Mouse (Mus musculus) kidney, postnatal 0 days (tissue): Measurements from ENCODE around the gene Fgfr2. TPM values are rescaled to one million over a fixed set of nuclear protein-coding genes. Genes with fewer than 3 reads are reported as not detected.
A peak's percentile ranks its signal among the peaks of the same experiment; 100 is the strongest.

Source experiments
- ATAC-seq: fragments of 200-750 bp; cut with Nextera tagmentation; replicated peaks from 2 replicates; pipeline ENCODE4 v1.8.0; 2017; ENCODE audit warnings: low read depth, moderate number of reproducible peaks, moderate TSS enrichment, moderate library complexity; ENCODE audit not compliant: low FRiP score
- DNase-seq: peaks from one replicate; pipeline ENCODE4 v3.0.0-alpha.2; 2016; ENCODE audit warnings: low spot score
- H3K27ac ChIP-seq: fragments of 300-500 bp; sonication (generic); 2 replicates; pipeline ENCODE4 v1.5.1; 2014; ENCODE audit warnings: mild to moderate bottlenecking
- H3K27me3 ChIP-seq: fragments of 300-500 bp; sonication (generic); 2 replicates; pipeline ENCODE4 v1.6.1; 2014; ENCODE audit warnings: low read length, mixed read lengths; ENCODE audit not compliant: insufficient read depth
- H3K36me3 ChIP-seq: fragments of 300-500 bp; sonication (generic); 2 replicates; pipeline ENCODE4 v1.6.1; 2014; ENCODE audit warnings: low read length, mixed read lengths; ENCODE audit not compliant: insufficient read depth
- H3K4me1 ChIP-seq: fragments of 300-500 bp; sonication (generic); replicated peaks from 2 replicates; pipeline ENCODE4 v1.6.1; 2014; ENCODE audit warnings: antibody characterized with exemption, low read length, mixed read lengths; ENCODE audit not compliant: insufficient read depth
- H3K4me2 ChIP-seq: fragments of 300-500 bp; sonication (generic); 2 replicates; pipeline ENCODE4 v1.6.1; 2014; ENCODE audit warnings: mild to moderate bottlenecking, low read length, moderate library complexity, mixed read lengths
- H3K4me3 ChIP-seq: fragments of 300-500 bp; sonication (generic); replicated peaks from 2 replicates; pipeline ENCODE4 v1.5.1; 2014; ENCODE audit warnings: low read depth, low read length
- H3K9ac ChIP-seq: fragments of 300-500 bp; sonication (generic); 2 replicates; pipeline ENCODE4 v1.6.1; 2014; ENCODE audit warnings: low read depth, low read length
- H3K9me3 ChIP-seq: fragments of 300-500 bp; sonication (generic); replicated peaks from 2 replicates; pipeline ENCODE4 v1.6.1; 2016; ENCODE audit warnings: low read length, inconsistent platforms, mixed read lengths
- CTCF ChIP-seq: IDR thresholded peaks from 2 replicates; pipeline ENCODE4 v1.5.1; 2016; ENCODE audit warnings: antibody characterized with exemption, low read depth, mild to moderate bottlenecking, moderate library complexity
- WGBS: fragments of 180-500 bp; shearing (Covaris S2); extraction: QIAGEN DNeasy Blood & Tissue Kit; methylation state at CpG from one replicate; pipeline ENCODE4 v1.1.7; 2014; 5-methylcytosine and 5-hydroxymethylcytosine counted together
- polyA plus RNA-seq: library from polyadenylated mRNA; unstranded; fragments of >200 nt; fragmentation: Nextera tagmentation; extraction: Ambion mirVana; gene quantifications from 2 replicates; pipeline ENCODE4 v1.2.1, GENCODE M21; 2015

The Fgfr2 gene
- polyA plus RNA-seq, 1 experiment from 2014 or later: 79.8 TPM

DNA sequence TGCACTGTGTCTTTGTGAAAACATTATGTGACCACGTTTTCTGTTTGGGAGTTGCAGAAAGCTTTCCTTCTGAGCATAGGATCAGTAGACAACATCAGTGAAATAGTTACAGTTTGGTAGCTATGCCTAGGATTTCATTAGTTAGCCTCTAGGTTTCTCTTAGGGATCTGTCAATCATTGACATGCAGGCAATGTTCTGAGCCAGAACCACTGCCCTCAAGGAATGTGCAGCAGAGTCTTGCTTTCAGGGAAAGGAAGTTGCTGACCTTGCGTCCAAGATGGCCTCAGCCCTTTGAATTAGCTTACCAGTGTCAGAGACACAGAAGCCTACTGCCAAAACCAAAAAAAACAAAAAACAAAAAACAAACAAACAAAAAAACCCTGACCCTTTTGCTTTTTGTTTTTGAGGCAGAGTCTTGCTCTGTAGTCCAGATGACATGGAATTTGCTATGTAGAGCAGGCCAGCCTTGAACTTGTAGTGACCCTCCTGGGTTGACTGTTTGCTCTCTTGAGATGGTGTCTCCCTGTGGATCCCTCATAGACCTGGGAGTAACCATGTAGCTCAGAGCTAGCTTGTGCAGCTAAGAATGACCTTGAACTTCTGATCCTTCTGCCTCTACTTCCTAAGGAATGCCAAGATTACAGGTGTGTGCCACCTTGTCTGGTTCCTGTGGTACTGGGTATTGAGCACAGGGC is 247.6 kb downstream of the Fgfr2 start:
- H3K27me3 ChIP-seq: no peaks in the 10 kb centered on the region
- H3K4me1 ChIP-seq: no peaks in the 10 kb centered on the region; the same call in 1 of the 2 replicates
- H3K4me3 ChIP-seq: no peak overlapping the region
- 56% methylated on average over 2 of the region's 2 CpGs for WGBS
- no peak overlapping the region for H3K9ac ChIP-seq
- peak; percentile 83; the same call in 1 of the 2 replicates for ATAC-seq
- H3K9me3 ChIP-seq: no peaks in the 10 kb centered on the region
- peak overlapping the region; percentile 62 for H3K27ac ChIP-seq
- peaks cover 66% of the 10 kb centered on the region for H3K36me3 ChIP-seq
- TF ChIP-seq CTCF: no peak
- DNase-seq: peak; percentile 50
- H3K4me2 ChIP-seq: no peak overlapping the region

DNA sequence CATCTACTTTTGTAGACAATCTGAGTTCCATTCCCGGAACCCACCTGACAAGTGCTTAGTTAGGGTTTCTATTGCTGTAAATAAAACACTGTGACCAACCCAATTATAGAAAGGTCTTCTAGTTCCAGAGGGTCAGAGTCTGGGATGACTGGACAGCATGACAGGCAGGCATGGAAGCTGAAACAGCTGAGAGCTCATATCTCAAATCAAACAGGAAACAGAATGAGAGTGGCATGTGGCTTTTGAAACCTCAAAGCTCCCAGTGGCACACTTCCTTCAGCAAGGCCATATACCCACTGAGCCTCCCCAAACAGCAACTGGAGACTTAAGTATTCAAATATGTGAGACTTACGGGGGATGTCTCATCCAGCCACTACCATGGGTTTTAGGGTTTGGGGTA is 250.1 kb downstream of the Fgfr2 start:
- no peak for ATAC-seq
- no peak overlapping the region for H3K4me2 ChIP-seq
- no peak overlapping the region for H3K9ac ChIP-seq
- H3K9me3 ChIP-seq: no peaks in the 10 kb centered on the region
- DNase-seq: no peak
- peaks cover 60% of the 10 kb centered on the region for H3K36me3 ChIP-seq
- WGBS: 84% methylated on average over 2 of the region's 2 CpGs
- H3K27me3 ChIP-seq: no peaks in the 10 kb centered on the region
- H3K4me3 ChIP-seq: no peak overlapping the region
- no peaks in the 10 kb centered on the region; the same call in 1 of the 2 replicates for H3K4me1 ChIP-seq
- no peak for TF ChIP-seq CTCF
- no peak overlapping the region for H3K27ac ChIP-seq

DNA sequence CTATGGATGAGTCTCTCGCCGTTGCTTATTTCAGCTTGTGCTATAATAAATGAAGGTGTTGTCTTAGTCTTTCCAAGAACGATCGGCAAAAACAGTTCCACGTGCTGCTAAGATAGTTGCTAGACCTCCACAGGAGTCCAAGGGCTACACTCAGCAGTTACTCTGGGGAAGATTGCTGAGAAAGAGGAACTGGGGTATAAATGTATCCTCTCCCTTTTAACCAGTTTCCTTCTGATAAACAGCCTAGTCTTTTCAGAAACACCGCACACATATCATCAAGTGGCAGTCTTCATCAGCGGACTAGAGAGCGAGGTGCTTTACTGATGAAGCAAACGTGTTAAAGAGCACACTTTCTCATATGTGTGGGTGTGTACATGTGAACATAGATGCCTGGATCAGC is 256.8 kb downstream of the Fgfr2 start:
- no peak overlapping the region for H3K27ac ChIP-seq
- H3K4me2 ChIP-seq: no peak overlapping the region
- H3K4me3 ChIP-seq: no peak overlapping the region
- peaks cover 32% of the 10 kb centered on the region for H3K36me3 ChIP-seq
- TF ChIP-seq CTCF: no peak
- no peak for DNase-seq
- H3K27me3 ChIP-seq: no peaks in the 10 kb centered on the region
- no peaks in the 10 kb centered on the region for H3K4me1 ChIP-seq
- no peaks in the 10 kb centered on the region for H3K9me3 ChIP-seq
- ATAC-seq: no peak
- WGBS: 95% methylated on average over 9 of the region's 9 CpGs
- no peak overlapping the region for H3K9ac ChIP-seq

DNA sequence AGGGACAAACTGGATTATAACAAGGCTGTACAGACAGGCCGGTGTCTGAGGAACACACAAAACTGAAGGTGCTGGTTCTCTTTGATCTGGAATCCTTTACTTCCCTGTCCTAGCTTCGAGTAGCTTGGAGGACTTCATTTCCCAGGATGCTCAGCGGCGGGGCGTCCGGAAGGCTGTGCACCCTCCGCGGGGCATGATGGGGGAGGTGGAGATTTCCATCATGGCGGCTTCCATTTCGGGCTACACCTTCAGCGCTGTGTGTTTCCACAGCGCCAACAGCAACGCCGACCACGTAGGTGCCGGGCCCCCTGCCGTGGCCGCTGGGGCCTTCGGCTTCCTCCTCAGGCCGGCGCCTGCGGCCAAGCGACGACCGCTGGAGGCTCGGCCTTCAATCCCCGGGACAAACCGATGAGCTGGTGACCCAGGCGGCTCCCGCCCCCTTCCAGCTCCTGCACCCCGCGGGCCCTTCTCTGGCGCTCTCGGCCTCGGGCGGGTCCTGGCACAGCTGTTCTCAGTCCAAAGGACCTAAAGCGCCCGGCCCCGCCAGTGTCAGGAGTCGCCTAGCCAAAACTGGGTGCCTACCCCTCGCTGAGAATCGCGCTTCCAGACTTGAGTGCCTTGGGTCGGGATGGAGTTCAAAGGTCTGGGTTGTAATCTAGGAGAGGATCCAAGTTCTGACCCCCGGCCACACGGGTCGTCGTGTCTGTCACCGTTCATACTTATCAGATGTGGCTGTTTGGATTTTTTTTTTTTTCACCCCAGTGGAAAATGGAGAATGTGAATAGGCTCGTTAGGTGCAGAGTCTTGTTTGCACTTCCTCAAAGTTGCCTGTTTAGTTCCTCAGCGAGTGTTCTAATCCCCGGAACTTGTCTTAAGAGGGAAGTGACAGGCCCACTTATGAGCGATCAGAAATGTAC is 263.9 kb downstream of the Fgfr2 start, which contains the start of gene Abraxas2:
TSS of gene Abraxas2 (plus strand) at position 184 of the 917 bp plus-strand sequence.
- peak; percentile 90 for ATAC-seq
- no peak for TF ChIP-seq CTCF
- no peaks in the 10 kb centered on the region for H3K36me3 ChIP-seq
- under 1% methylated on average over 53 of the region's 53 CpGs for WGBS
- peak; percentile 94 for DNase-seq
- peak within 1 kb of the TSS; percentile 83 for H3K9ac ChIP-seq
- peak within 1 kb of the TSS; percentile 79 for H3K27ac ChIP-seq
- peaks cover 6% of the 10 kb centered on the region; the same call in 1 of the 2 replicates for H3K4me1 ChIP-seq
- peak within 1 kb of the TSS; percentile 81 for H3K4me3 ChIP-seq
- H3K9me3 ChIP-seq: no peaks in the 10 kb centered on the region
- H3K27me3 ChIP-seq: no peaks in the 10 kb centered on the region
- peak within 1 kb of the TSS; percentile 82 for H3K4me2 ChIP-seq

DNA sequence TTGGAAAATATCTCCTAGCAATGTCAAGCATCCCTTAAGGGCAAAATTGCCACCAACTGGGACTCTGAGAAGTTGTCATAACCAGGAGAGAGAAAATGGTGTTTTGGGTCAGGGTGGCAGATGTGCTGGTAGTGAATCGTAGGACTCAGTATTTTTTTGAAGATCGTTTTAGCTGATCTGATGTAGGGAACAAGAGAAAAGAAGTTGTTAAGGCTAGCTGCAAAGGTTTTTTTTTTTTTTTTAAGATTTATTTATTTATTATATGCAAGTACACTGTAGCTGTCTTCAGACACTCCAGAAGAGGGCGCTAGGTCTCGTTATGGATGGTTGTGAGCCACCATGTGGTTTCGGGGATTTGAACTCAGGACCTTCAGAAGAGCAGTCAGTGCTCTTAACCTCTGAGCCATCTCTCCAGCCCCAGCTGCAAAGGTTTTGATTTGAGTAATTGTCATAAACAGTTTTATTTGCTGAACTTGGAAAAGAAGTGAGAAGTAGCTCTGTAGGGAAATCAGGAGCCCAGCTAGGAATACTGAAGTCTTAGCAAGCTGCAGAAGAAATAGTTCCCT is 265.0 kb downstream of the Fgfr2 start:
- H3K4me1 ChIP-seq: peaks cover 6% of the 10 kb centered on the region; the same call in 1 of the 2 replicates
- 70% methylated on average over 5 of the region's 5 CpGs for WGBS
- no peak for ATAC-seq
- no peaks in the 10 kb centered on the region for H3K36me3 ChIP-seq
- no peaks in the 10 kb centered on the region for H3K27me3 ChIP-seq
- H3K9ac ChIP-seq: no peak overlapping the region
- no peaks in the 10 kb centered on the region for H3K9me3 ChIP-seq
- H3K4me3 ChIP-seq: no peak overlapping the region
- TF ChIP-seq CTCF: no peak; the same call in 1 of the 2 replicates
- H3K27ac ChIP-seq: no peak overlapping the region
- no peak for DNase-seq
- H3K4me2 ChIP-seq: no peak overlapping the region

DNA sequence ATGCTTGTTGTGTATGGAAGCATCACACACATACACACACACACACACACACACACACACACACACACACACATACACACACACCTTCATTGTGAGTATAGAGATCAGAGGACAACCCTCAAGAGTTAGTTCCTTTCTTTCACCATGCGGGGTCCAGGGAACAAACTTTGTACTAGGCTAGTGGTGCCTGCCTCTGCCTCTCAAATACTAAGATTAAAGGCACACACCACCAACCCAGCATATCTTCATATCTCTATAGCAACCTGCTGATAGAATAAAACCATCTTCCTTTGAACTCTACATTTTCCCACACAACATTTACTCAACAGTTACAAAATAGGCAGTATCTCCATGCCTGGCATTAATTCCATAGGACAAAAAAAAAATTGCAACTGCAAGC is 267.1 kb downstream of the Fgfr2 start:
- ATAC-seq (no peak), DNase-seq (no peak)
- Histone ChIP-seq H3K4me1 (peaks cover 6% of the 10 kb centered on the region; the same call in 1 of the 2 replicates), H3K9me3 (no peaks in the 10 kb centered on the region), H3K9ac (no peak overlapping the region), H3K36me3 (no peaks in the 10 kb centered on the region), H3K4me2 (no peak overlapping the region), H3K4me3 (no peak overlapping the region), H3K27me3 (no peaks in the 10 kb centered on the region), H3K27ac (no peak overlapping the region)
- TF ChIP-seq CTCF: no peak
- WGBS: 91% methylated on average over 1 of the region's 1 CpGs
